Mouse (Mus musculus): ENCODE results near the gene Add3. TPM values are rescaled to one million over a fixed set of nuclear protein-coding genes. Genes with fewer than 3 reads are reported as not detected.

Add3 gene
- 197 TPM for polyA plus RNA-seq (2017; shearing (Covaris generic))

DNA sequence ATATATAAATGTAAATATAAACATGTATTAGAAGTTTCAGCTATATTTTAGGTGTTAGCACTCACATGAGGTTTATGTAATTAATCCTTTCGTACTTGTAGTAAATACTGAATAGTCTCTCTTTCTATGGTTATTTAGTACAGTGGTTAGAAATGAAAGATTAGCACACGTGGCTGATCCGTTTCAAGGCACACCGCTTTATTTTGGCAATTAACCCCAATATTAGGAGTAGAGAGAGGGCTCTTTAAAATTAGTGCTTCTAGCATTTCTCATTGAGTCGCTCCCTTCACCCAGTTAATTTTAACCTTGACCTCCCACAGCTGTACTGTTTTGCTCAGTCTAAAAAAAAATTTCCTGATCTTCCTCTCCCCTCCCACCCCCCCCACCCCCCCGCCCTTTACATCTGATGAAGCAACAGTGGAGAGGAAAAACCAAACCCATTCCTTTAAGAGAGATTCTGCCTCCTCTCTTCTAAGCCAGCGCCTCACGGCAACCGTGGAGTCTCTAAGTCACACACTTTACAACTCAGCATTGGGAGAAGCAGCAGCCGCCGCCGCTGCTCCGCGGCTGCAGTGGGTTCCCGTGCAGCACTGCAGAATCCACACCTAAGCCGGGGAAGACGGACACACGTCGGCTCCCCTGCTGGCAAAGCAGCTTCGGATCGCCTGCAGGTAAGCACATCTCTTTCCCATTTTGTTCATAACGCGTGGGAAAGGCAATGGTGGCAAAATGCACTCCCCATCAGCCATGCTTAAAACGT lies at the start of gene Add3:
Gene Add3, plus strand, starts transcription at position 400 of the 760 bp plus-strand sequence.

Other genes with a start within 250 kb of the Add3 start
- gene Xpnpep1, start 100.2 kb upstream of the Add3 start, polyA plus RNA-seq (2017; shearing (Covaris generic)), result 79.7 TPM
- 4.4 TPM for gene Mxi1, start 170.1 kb downstream of the Add3 start, polyA plus RNA-seq (2017; shearing (Covaris generic))
- gene Gm10197, start 231.3 kb downstream of the Add3 start, polyA plus RNA-seq (2017; shearing (Covaris generic)), result not detected